Mouse (Mus musculus) ES-E14 (cell line): ENCODE results near the gene Tmem69.

ENCODE experiments used
- CHD2 ChIP-seq: IDR thresholded peaks from 2 replicates; pipeline ENCODE4 v1.6.1; 2014; ENCODE audit warnings: mild to moderate bottlenecking, low read depth, low read length, inconsistent platforms
- ZNF384 ChIP-seq: IDR thresholded peaks from 2 replicates; pipeline ENCODE4 v1.6.1; 2012; ENCODE audit warnings: low read depth, low read length, inconsistent platforms

DNA sequence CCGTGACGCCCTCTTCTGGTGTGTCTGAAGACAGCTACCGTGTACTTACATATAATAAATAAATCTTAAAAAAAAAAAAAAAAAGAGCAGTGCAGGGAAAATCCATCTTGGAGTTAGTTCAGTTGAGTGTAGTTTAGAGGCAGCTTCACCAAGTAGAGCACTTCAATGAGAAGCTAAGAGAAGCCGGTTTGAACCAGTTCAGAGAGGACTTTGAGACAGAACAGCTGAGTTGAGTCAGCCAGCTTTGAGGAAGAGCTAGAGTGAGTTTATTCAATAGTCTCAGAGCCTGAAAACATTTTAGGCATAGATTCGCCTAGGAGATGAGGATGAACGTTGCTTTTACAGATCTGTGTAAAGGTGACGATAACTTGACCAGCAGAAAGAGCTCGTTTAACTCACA is 40.1 kb upstream of the Tmem69 start:
- no peak for TF ChIP-seq CHD2
- TF ChIP-seq ZNF384 = peak; percentile 34; the same call in 1 of the 2 replicates
